Mouse (Mus musculus) hindbrain, embryonic 14.5 days (tissue): Measurements from ENCODE around the gene Hbb-bt. TPM values are rescaled to one million over a fixed set of nuclear protein-coding genes. Genes with fewer than 3 reads are reported as not detected.

ENCODE experiments used
- ATAC-seq: fragments of 200-750 bp; cut with Nextera tagmentation; 2 replicates; pipeline ENCODE4 v1.8.0; 2017; ENCODE audit warnings: moderate number of reproducible peaks, mild to moderate bottlenecking, moderate TSS enrichment, moderate library complexity; ENCODE audit not compliant: low FRiP score
- DNase-seq: peaks from one replicate; pipeline ENCODE4 v3.0.0-alpha.2; 2015; ENCODE audit warnings: low spot score
- H3K27ac ChIP-seq: fragments of 300-500 bp; sonication (generic); 2 replicates; pipeline ENCODE4 v1.5.1; 2014; ENCODE audit warnings: mild to moderate bottlenecking, moderate library complexity
- H3K27me3 ChIP-seq: fragments of 300-500 bp; sonication (generic); 2 replicates; pipeline ENCODE4 v1.6.1; 2014; ENCODE audit warnings: mild to moderate bottlenecking, low read length, mixed read lengths; ENCODE audit not compliant: control insufficient read depth, insufficient read depth
- H3K36me3 ChIP-seq: fragments of 300-500 bp; sonication (generic); replicated peaks from 2 replicates; pipeline ENCODE4 v1.6.1; 2014; ENCODE audit not compliant: control insufficient read depth, insufficient read depth
- H3K4me1 ChIP-seq: fragments of 300-500 bp; sonication (generic); replicated peaks from 2 replicates; pipeline ENCODE4 v1.6.1; 2014; ENCODE audit warnings: antibody characterized with exemption, low read length, mixed read lengths; ENCODE audit not compliant: control insufficient read depth, insufficient read depth
- H3K4me2 ChIP-seq: fragments of 300-500 bp; sonication (generic); replicated peaks from 2 replicates; pipeline ENCODE4 v1.6.1; 2014; ENCODE audit warnings: mild to moderate bottlenecking, moderate library complexity
- H3K4me3 ChIP-seq: fragments of 300-500 bp; sonication (generic); replicated peaks from 2 replicates; pipeline ENCODE4 v1.5.1; 2014; ENCODE audit warnings: mild to moderate bottlenecking, low read length
- H3K9ac ChIP-seq: fragments of 300-500 bp; sonication (generic); 2 replicates; pipeline ENCODE4 v1.6.1; 2014
- H3K9me3 ChIP-seq: fragments of 300-500 bp; sonication (generic); 2 replicates; pipeline ENCODE4 v1.6.1; 2016; ENCODE audit warnings: low read length; ENCODE audit not compliant: control insufficient read depth
- WGBS: fragments of 180-500 bp; shearing (Covaris S2); extraction: QIAGEN DNeasy Blood & Tissue Kit; methylation state at CpG from one replicate; pipeline ENCODE4 v1.1.7; 2014; 5-methylcytosine and 5-hydroxymethylcytosine counted together
- polyA plus RNA-seq: library from polyadenylated mRNA; unstranded; fragments of >200 nt; fragmentation: Nextera tagmentation; extraction: Ambion mirVana; gene quantifications from 2 replicates; pipeline ENCODE4 v1.2.1, GENCODE M21; 2014

Gene Hbb-bt
- 1,734 and 1,868 TPM in 2 replicates for polyA plus RNA-seq

- no peaks in the 10 kb centered on the region for H3K4me1 ChIP-seq
- 88% methylated on average over 3 of the region's 3 CpGs for WGBS
- H3K4me2 ChIP-seq, result no peak within 1 kb of the TSS
- H3K9ac ChIP-seq, result no peak within 1 kb of the TSS
- DNase-seq (no peak), ATAC-seq (no peak)
- H3K27me3 ChIP-seq, result no peaks in the 10 kb centered on the region
- no peaks in the 10 kb centered on the region for H3K9me3 ChIP-seq
- no peak within 1 kb of the TSS for H3K4me3 ChIP-seq
- no peaks in the 10 kb centered on the region for H3K36me3 ChIP-seq
- no peak within 1 kb of the TSS for H3K27ac ChIP-seq
Observed at GRCm38 (mm10) chr7:103813766-103814165, at the start of gene Hbb-bt. Gene Hbb-bt, minus strand, starts transcription at chr7:103813996.

GRCm38 (mm10) chr7:103861531-103861930 lies 47.7 kb upstream of the Hbb-bt start:
- WGBS, result 84% methylated on average over 3 of the region's 3 CpGs
- H3K4me2 ChIP-seq, result no peak overlapping the region
- H3K27ac ChIP-seq, result no peak overlapping the region
- H3K4me1 ChIP-seq, result no peaks in the 10 kb centered on the region
- no peaks in the 10 kb centered on the region for H3K36me3 ChIP-seq
- ATAC-seq (no peak), DNase-seq (no peak)
- no peaks in the 10 kb centered on the region for H3K9me3 ChIP-seq
- no peaks in the 10 kb centered on the region for H3K27me3 ChIP-seq
- no peak overlapping the region for H3K4me3 ChIP-seq
- H3K9ac ChIP-seq, result no peak overlapping the region

- H3K9me3 ChIP-seq, result no peaks in the 10 kb centered on the region
- H3K4me2 ChIP-seq, result no peak overlapping the region
- H3K36me3 ChIP-seq, result no peaks in the 10 kb centered on the region
- DNase-seq (no peak), ATAC-seq (no peak)
- H3K4me1 ChIP-seq, result no peaks in the 10 kb centered on the region
- 55% methylated on average over 1 of the region's 1 CpGs for WGBS
- H3K27me3 ChIP-seq, result no peaks in the 10 kb centered on the region
- no peak overlapping the region for H3K9ac ChIP-seq
- H3K4me3 ChIP-seq, result no peak overlapping the region
- H3K27ac ChIP-seq, result no peak overlapping the region
Observed at GRCm38 (mm10) chr7:103860855-103861254, 47.1 kb upstream of the Hbb-bt start.

- H3K9ac ChIP-seq, result no peak overlapping the region
- H3K9me3 ChIP-seq, result no peaks in the 10 kb centered on the region
- no peaks in the 10 kb centered on the region for H3K4me1 ChIP-seq
- DNase-seq, result no peak
- H3K27me3 ChIP-seq, result no peaks in the 10 kb centered on the region
- H3K27ac ChIP-seq, result no peak overlapping the region
- H3K4me2 ChIP-seq, result no peak overlapping the region
- no peak for ATAC-seq
- no peaks in the 10 kb centered on the region for H3K36me3 ChIP-seq
- 86% methylated on average over 2 of the region's 2 CpGs for WGBS
- H3K4me3 ChIP-seq, result no peak overlapping the region
Observed at GRCm38 (mm10) chr7:103859076-103859475, 45.3 kb upstream of the Hbb-bt start.

- H3K4me1 ChIP-seq, result no peaks in the 10 kb centered on the region
- H3K4me2 ChIP-seq, result no peak overlapping the region
- no peak overlapping the region for H3K9ac ChIP-seq
- ATAC-seq, result no peak
- H3K9me3 ChIP-seq, result no peaks in the 10 kb centered on the region
- no peak overlapping the region for H3K4me3 ChIP-seq
- H3K27me3 ChIP-seq, result no peaks in the 10 kb centered on the region
- no peak for DNase-seq
- H3K27ac ChIP-seq, result no peak overlapping the region
- WGBS, result 73% methylated on average over 1 of the region's 1 CpGs
- H3K36me3 ChIP-seq, result no peaks in the 10 kb centered on the region
Observed at GRCm38 (mm10) chr7:103854669-103855068, 40.9 kb upstream of the Hbb-bt start.

GRCm38 (mm10) chr7:103853090-103853489 lies 39.3 kb upstream of the Hbb-bt start, which contains the start of gene Hbb-y:
Gene Hbb-y, minus strand, starts transcription at chr7:103853216.
- Histone ChIP-seq H3K27me3 (no peaks in the 10 kb centered on the region), H3K27ac (no peak within 1 kb of the TSS), H3K4me3 (no peak within 1 kb of the TSS), H3K9ac (no peak within 1 kb of the TSS), H3K9me3 (no peaks in the 10 kb centered on the region), H3K4me2 (no peak within 1 kb of the TSS), H3K36me3 (no peaks in the 10 kb centered on the region), H3K4me1 (no peaks in the 10 kb centered on the region)
- WGBS, result 56% methylated on average over 2 of the region's 2 CpGs
- ATAC-seq (no peak), DNase-seq (no peak)

GRCm38 (mm10) chr7:103844525-103845325 lies 30.9 kb upstream of the Hbb-bt start:
- WGBS, result 60% methylated on average over 1 of the region's 2 CpGs
- ATAC-seq, result no peak
- no peaks in the 10 kb centered on the region for H3K9me3 ChIP-seq

GRCm38 (mm10) chr7:103843034-103843433 lies 29.2 kb upstream of the Hbb-bt start, which contains the start of gene Hbb-bh1:
Gene Hbb-bh1, minus strand, starts transcription at chr7:103843164.
- no peaks in the 10 kb centered on the region for H3K36me3 ChIP-seq
- no peak within 1 kb of the TSS for H3K27ac ChIP-seq
- H3K4me2 ChIP-seq, result no peak within 1 kb of the TSS
- ATAC-seq, result no peak
- no peaks in the 10 kb centered on the region for H3K9me3 ChIP-seq
- H3K9ac ChIP-seq, result no peak within 1 kb of the TSS
- WGBS, result 92% methylated on average over 2 of the region's 2 CpGs
- no peak within 1 kb of the TSS for H3K4me3 ChIP-seq
- no peaks in the 10 kb centered on the region for H3K4me1 ChIP-seq
- no peaks in the 10 kb centered on the region for H3K27me3 ChIP-seq
- no peak for DNase-seq

More at GRCm38 (mm10) chr7:103844525-103845325, 30.9 kb upstream of the Hbb-bt start:
- H3K4me2 ChIP-seq, result no peak overlapping the region
- H3K4me3 ChIP-seq, result no peak overlapping the region
- no peaks in the 10 kb centered on the region for H3K4me1 ChIP-seq
- H3K27me3 ChIP-seq, result no peaks in the 10 kb centered on the region
- DNase-seq, result no peak
- no peaks in the 10 kb centered on the region for H3K36me3 ChIP-seq
- no peak overlapping the region for H3K9ac ChIP-seq
- no peak overlapping the region for H3K27ac ChIP-seq

GRCm38 (mm10) chr7:103840268-103840667 lies 26.5 kb upstream of the Hbb-bt start, which contains the start of gene Hbb-bh2:
Gene Hbb-bh2, minus strand, starts transcription at chr7:103840520.
- no peaks in the 10 kb centered on the region for H3K9me3 ChIP-seq
- ATAC-seq, result no peak
- H3K9ac ChIP-seq, result no peak within 1 kb of the TSS
- H3K4me2 ChIP-seq, result no peak within 1 kb of the TSS
- H3K4me3 ChIP-seq, result no peak within 1 kb of the TSS
- H3K4me1 ChIP-seq, result no peaks in the 10 kb centered on the region
- 78% methylated on average over 3 of the region's 3 CpGs for WGBS
- H3K27me3 ChIP-seq, result no peaks in the 10 kb centered on the region
- no peak for DNase-seq
- no peaks in the 10 kb centered on the region for H3K36me3 ChIP-seq
- H3K27ac ChIP-seq, result no peak within 1 kb of the TSS
